Mouse (Mus musculus) right cerebral cortex, postnatal 14 days (tissue): Measurements from ENCODE around the gene Tas2r129.
"Not testable (repeated sequence)": the region's sequence is repeated elsewhere in the genome, so short reads cannot be mapped to it uniquely, and the experiment has no call there.

Experiments
- DNase-seq: peaks from one replicate; pipeline ENCODE4 v3.0.0; 2022

The Tas2r129 gene

GRCm38 (mm10) chr6:132950802-132951201 lies at the start of gene Tas2r129:
Gene Tas2r129 (plus strand): TSS chr6:132951102.
- no peak for DNase-seq

GRCm38 (mm10) chr6:132909351-132909750 lies 41.6 kb upstream of the Tas2r129 start, which contains the start of gene Tas2r125:
Gene Tas2r125 (plus strand): TSS chr6:132909651.
- DNase-seq = no peak

GRCm38 (mm10) chr6:132941376-132941775 lies 9.5 kb upstream of the Tas2r129 start:
- not testable (repeated sequence) for DNase-seq

- no peak for DNase-seq
Measured at GRCm38 (mm10) chr6:132957819-132958218, 6.9 kb downstream of the Tas2r129 start, which contains the start of gene Tas2r131. Gene Tas2r131 (minus strand): TSS chr6:132957919.

GRCm38 (mm10) chr6:132980865-132981264 lies 30.0 kb downstream of the Tas2r129 start, which contains the start of gene Tas2r109:
Gene Tas2r109 (minus strand): TSS chr6:132980965.
- DNase-seq = no peak
